Mouse (Mus musculus): ENCODE measurements at regions not wholly inside any gene's neighbourhood (a gene's known extent, or its start where the extent isn't known, plus 50 kb on each side); places are given as distances from the start of the nearest gene placed in this dataset.

- TF ChIP-seq CTCF (IDR thresholded peaks at IDR 0.05): no peak
- no peak for TF ChIP-seq EP300 (IDR thresholded peaks at IDR 0.05)
These were observed 125.6 kb downstream of the Cxcl12 start for GRCm38 (mm10) chr6:117293780-117294465.

Data from lung, postnatal 0 days (tissue).